Mouse (Mus musculus) C2C12 (cell line): Measurements from ENCODE around the gene Krtap19-1. TPM values are rescaled to one million over a fixed set of nuclear protein-coding genes. Genes with fewer than 3 reads are reported as not detected.

Experiments
- H3K27me3 ChIP-seq: one replicate; pipeline ENCODE4 v1.6.1; 2011; ENCODE audit not compliant: control insufficient read depth, insufficient read depth, insufficient read length
- H3K36me3 ChIP-seq: one replicate; pipeline ENCODE4 v1.6.1; 2011; ENCODE audit not compliant: control insufficient read depth, insufficient read depth
- H3K4me3 ChIP-seq: one replicate; pipeline ENCODE4 v1.5.1; 2011; ENCODE audit warnings: mild to moderate bottlenecking, control low read depth; ENCODE audit not compliant: poor library complexity, insufficient read depth, severe bottlenecking
- H3K79me2 ChIP-seq: one replicate; pipeline ENCODE4 v1.6.1; 2011; ENCODE audit not compliant: control insufficient read depth, insufficient read depth
- H3K79me3 ChIP-seq: one replicate; pipeline ENCODE4 v1.6.1; 2011; ENCODE audit warnings: low read depth, control low read depth
- H3ac ChIP-seq: one replicate; pipeline ENCODE3; 2011; ENCODE audit warnings: low read depth; ENCODE audit not compliant: control insufficient read depth, insufficient read length
- CEBPB ChIP-seq: IDR thresholded peaks from one replicate; pipeline ENCODE4 v1.6.1; 2011; ENCODE audit warnings: low read depth, mild to moderate bottlenecking, control low read depth, moderate library complexity
- CTCF ChIP-seq: IDR thresholded peaks from one replicate; pipeline ENCODE4 v1.5.1; 2011; ENCODE audit not compliant: control insufficient read depth, insufficient read depth, insufficient read length
- FOSL1 ChIP-seq: IDR thresholded peaks from one replicate; pipeline ENCODE4 v1.8.0; 2011; ENCODE audit warnings: mild to moderate bottlenecking, low read length; ENCODE audit not compliant: poor library complexity, insufficient read depth, severe bottlenecking
- MAX ChIP-seq: IDR thresholded peaks from one replicate; pipeline ENCODE4 v1.6.1; 2011; ENCODE audit warnings: mild to moderate bottlenecking, control low read depth
- MYOD1 ChIP-seq: IDR thresholded peaks from one replicate; pipeline ENCODE4 v1.6.1; 2011; ENCODE audit warnings: low read depth; ENCODE audit not compliant: control insufficient read depth, insufficient read length
- MYOG ChIP-seq: IDR thresholded peaks from one replicate; pipeline ENCODE4 v1.6.1; 2011; ENCODE audit not compliant: control insufficient read depth, insufficient read length; ENCODE audit errors: extremely low read depth
- USF1 ChIP-seq: IDR thresholded peaks from one replicate; pipeline ENCODE4 v1.6.1; 2011; ENCODE audit warnings: low read depth, mild to moderate bottlenecking, control low read depth, moderate library complexity
- polyA plus RNA-seq: library from polyadenylated mRNA; unstranded; fragments of >200 nt; fragmentation: generic; extraction: Trizol; gene quantifications from one replicate; pipeline ENCODE4 v1.2.1, GENCODE M21; 2012; ENCODE audit warnings: missing spikeins

Krtap19-1 gene
- polyA plus RNA-seq, 1 experiment, result not detected

DNA sequence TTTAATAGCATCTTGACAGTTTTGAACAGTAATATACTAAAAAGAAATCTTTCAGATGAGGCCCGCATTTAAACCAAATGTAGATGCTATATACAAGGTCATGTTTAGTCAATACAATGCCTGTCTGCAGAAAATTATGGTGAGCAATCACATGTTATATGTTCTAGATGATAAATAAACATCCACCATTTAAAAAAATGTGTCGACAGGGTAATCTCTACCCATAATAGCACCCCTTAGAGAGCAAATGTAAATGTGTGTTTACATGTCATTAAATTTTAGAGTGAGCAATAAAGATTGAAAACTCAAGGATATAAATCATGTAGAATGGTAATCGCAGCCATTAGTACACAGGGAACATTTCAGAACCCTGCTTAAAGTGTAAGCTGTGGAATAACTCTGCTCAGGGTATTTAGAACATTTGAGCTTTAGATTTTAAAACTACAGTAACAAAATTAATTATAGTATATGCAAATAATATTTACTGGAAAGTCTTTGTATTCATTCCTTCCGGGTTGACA, 4.3 kb downstream of the Krtap19-1 start:
- Histone ChIP-seq H3K36me3 (no peaks in the 10 kb centered on the region), H3K79me2 (no peaks in the 10 kb centered on the region), H3K4me3 (no peak overlapping the region), H3K79me3 (no peaks in the 10 kb centered on the region), H3K27me3 (no peaks in the 10 kb centered on the region), H3ac (no peak overlapping the region)
- no peak for TF ChIP-seq MAX

DNA sequence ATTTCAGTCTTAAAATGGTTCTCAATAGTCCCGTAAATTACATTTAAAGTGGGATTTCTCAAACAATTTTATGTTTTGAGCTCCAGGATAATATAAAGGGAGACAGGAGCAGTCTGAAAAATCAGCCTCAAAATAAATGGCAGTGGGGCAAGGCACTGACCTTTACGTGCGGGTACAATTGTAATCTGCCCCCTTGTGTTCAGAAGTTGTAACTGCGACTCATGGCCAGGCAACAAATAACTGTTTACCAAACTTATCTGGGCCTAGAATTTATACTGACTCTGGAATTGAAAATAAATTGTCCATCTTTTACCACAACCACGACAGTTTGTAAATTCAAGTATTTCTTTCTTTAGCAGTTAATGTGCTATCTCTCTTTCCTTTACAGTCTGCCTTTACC, 17.8 kb downstream of the Krtap19-1 start:
- Histone ChIP-seq H3K79me3 (no peaks in the 10 kb centered on the region), H3ac (no peak overlapping the region), H3K36me3 (no peaks in the 10 kb centered on the region), H3K4me3 (no peak overlapping the region), H3K79me2 (no peaks in the 10 kb centered on the region), H3K27me3 (no peaks in the 10 kb centered on the region)
- no peak for TF ChIP-seq USF1
- no peak for TF ChIP-seq CTCF
- no peak for TF ChIP-seq MYOD1
- no peak for TF ChIP-seq MYOG
- no peak for TF ChIP-seq MAX
- TF ChIP-seq FOSL1, result no peak
- TF ChIP-seq CEBPB, result no peak

DNA sequence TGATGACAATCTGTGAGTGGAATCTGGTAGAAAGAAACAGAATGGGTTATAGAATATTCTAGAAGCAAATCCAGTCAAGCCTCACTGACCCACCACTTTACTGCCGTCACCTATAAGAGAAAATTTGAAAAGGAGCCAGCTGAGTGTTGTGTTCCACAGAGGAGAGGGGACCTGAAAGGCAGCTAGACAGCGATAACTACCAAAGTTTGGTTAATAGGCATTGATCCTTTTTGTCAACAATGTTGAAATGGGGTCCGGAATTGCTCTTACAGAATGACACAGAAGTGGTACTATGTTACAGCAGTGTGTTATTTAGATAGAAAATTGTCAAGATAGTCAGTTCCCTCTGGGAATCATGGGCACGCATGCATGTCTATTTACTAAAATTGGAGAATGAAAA, 20.7 kb downstream of the Krtap19-1 start:
- Histone ChIP-seq H3K4me3 (no peak overlapping the region), H3ac (no peak overlapping the region), H3K36me3 (no peaks in the 10 kb centered on the region), H3K79me2 (no peaks in the 10 kb centered on the region), H3K27me3 (no peaks in the 10 kb centered on the region), H3K79me3 (no peaks in the 10 kb centered on the region)
- TF ChIP-seq MYOD1, result no peak
- no peak for TF ChIP-seq CEBPB
- TF ChIP-seq USF1, result no peak
- TF ChIP-seq CTCF, result no peak
- TF ChIP-seq MAX, result no peak
- no peak for TF ChIP-seq FOSL1
- TF ChIP-seq MYOG, result no peak

DNA sequence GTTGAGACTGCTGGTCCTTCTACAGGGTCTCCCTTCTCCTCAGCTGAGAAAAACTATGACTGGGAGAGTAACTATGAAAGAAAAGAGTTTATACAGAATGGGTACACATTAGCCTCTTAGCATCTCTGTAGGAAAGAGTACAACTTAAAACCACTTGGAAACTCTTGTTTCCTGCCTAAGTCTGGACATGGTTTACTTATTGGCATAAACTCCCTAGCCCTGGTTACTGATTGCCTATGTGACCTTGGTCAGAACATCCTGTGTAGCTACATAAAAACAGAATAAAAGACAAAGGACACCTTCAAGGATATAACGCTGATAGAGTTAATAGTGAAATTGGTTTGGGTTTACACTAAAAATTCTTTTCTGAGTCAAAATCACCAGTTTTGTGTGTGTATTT, 21.8 kb downstream of the Krtap19-1 start:
- Histone ChIP-seq H3K36me3 (no peaks in the 10 kb centered on the region), H3K27me3 (no peaks in the 10 kb centered on the region), H3K4me3 (no peak overlapping the region), H3K79me3 (no peaks in the 10 kb centered on the region), H3ac (no peak overlapping the region), H3K79me2 (no peaks in the 10 kb centered on the region)
- TF ChIP-seq MYOD1 (no peak), CTCF (no peak), FOSL1 (no peak), USF1 (no peak), MAX (no peak), MYOG (no peak), CEBPB (no peak)

DNA sequence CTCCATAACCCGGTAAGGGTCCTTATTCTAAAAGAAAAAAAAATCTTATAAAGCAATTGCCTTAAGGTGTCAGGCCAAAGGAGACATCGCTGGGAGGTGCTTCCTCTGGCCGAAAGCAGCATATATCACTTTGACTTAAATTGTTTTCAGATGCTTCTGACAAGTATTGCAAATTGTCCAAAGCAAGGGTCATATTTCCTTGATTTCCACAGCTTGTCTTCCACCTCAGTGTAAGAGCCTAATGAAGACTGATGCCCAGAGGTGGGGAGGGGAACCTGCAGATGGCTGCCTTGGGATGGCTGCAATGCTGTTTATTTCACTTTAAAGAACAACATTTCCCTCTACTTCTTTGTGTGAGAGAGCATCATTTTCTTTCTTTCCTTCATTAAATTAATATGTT, 42.2 kb downstream of the Krtap19-1 start:
- H3ac ChIP-seq, result no peak overlapping the region
- H3K36me3 ChIP-seq, result no peaks in the 10 kb centered on the region
- no peaks in the 10 kb centered on the region for H3K79me2 ChIP-seq
- no peak overlapping the region for H3K4me3 ChIP-seq
- no peaks in the 10 kb centered on the region for H3K27me3 ChIP-seq
- TF ChIP-seq CEBPB (no peak), CTCF (no peak), MYOG (no peak), FOSL1 (no peak), MAX (no peak), USF1 (no peak), MYOD1 (no peak)
- no peaks in the 10 kb centered on the region for H3K79me3 ChIP-seq

DNA sequence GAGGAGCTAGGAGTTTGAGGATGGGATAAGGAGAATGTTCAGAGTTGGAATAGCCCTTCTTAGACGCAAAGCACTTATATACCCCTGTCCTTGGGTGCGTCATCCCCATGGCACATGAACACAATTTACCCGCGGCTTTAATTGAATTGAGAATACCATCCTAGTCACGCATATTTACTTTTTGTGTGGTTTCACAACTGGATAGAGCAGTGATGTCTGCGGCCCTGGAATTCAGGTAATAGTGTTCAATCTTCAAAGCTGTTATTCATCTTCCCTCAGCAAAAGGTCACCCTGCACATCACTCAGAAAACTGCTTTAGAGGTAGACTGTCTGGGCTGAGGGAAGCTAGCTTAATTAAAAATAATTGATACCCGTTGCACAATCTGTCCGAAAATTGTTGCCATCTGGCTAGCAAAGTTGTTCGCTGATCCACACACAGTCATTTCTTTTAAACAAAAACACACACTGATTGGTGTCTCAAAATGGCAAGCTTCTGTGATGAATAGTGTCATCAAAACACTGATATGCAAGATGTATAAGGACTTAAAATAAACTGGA, 43.0 kb downstream of the Krtap19-1 start, which contains the start of gene Krtap14:
TSS of gene Krtap14 (minus strand) at position 51 of the 558 bp plus-strand sequence.
- no peaks in the 10 kb centered on the region for H3K36me3 ChIP-seq
- H3K4me3 ChIP-seq, result no peak within 1 kb of the TSS
- no peaks in the 10 kb centered on the region for H3K27me3 ChIP-seq
- H3K79me3 ChIP-seq, result no peaks in the 10 kb centered on the region
- TF ChIP-seq FOSL1 (no peak), MYOG (no peak), USF1 (no peak), CEBPB (no peak), MAX (no peak), CTCF (no peak), MYOD1 (no peak)
- no peak within 1 kb of the TSS for H3ac ChIP-seq
- H3K79me2 ChIP-seq, result no peaks in the 10 kb centered on the region
